Mouse (Mus musculus) ES-Bruce4 (cell line): ENCODE data around the gene Jaml. TPM values are rescaled to one million over a fixed set of nuclear protein-coding genes. Genes with fewer than 3 reads are reported as not detected.

Source experiments
- H3K27ac ChIP-seq: 2 replicates; pipeline ENCODE4 v1.5.1; 2012; ENCODE audit warnings: low read length, inconsistent platforms; ENCODE audit not compliant: insufficient read depth
- H3K27me3 ChIP-seq: 2 replicates; pipeline ENCODE4 v1.6.1; 2012; ENCODE audit warnings: mild to moderate bottlenecking, low read length, inconsistent platforms; ENCODE audit not compliant: control insufficient read depth, poor library complexity, insufficient read depth, severe bottlenecking
- H3K36me3 ChIP-seq: 2 replicates; pipeline ENCODE4 v1.6.1; 2012; ENCODE audit warnings: inconsistent platforms, mild to moderate bottlenecking, low read length, moderate library complexity; ENCODE audit not compliant: control insufficient read depth, poor library complexity, insufficient read depth, severe bottlenecking
- H3K4me1 ChIP-seq: one replicate; pipeline ENCODE4 v1.8.1; 2011; ENCODE audit warnings: low read length; ENCODE audit not compliant: control insufficient read depth, insufficient read depth
- H3K4me3 ChIP-seq: 2 replicates; pipeline ENCODE4 v1.5.1; 2011; ENCODE audit warnings: low read depth, mild to moderate bottlenecking, low read length
- H3K9ac ChIP-seq: 2 replicates; pipeline ENCODE4 v1.6.1; 2012; ENCODE audit warnings: low read depth, mild to moderate bottlenecking, inconsistent platforms; ENCODE audit not compliant: poor library complexity, severe bottlenecking
- H3K9me3 ChIP-seq: replicated peaks from 2 replicates; pipeline ENCODE4 v1.6.1; 2012; ENCODE audit warnings: mild to moderate bottlenecking, low read length, inconsistent platforms; ENCODE audit not compliant: control insufficient read depth, poor library complexity, insufficient read depth, severe bottlenecking
- CTCF ChIP-seq: IDR thresholded peaks from one replicate; pipeline ENCODE4 v1.8.1; 2011; ENCODE audit warnings: low read depth, low read length
- EP300 ChIP-seq: IDR thresholded peaks from 2 replicates; pipeline ENCODE4 v1.6.1; 2011; ENCODE audit warnings: low read depth, low read length; ENCODE audit not compliant: insufficient read depth
- POLR2A ChIP-seq: IDR thresholded peaks from one replicate; pipeline ENCODE4 v1.8.1; 2011; ENCODE audit warnings: low read length; ENCODE audit not compliant: insufficient read depth
- polyA plus RNA-seq: library from polyadenylated mRNA; stranded (reverse); fragments of >200 nt; gene quantifications from 2 replicates; pipeline ENCODE4 v1.2.4, GENCODE M21; 2011; ENCODE audit warnings: low read depth; ENCODE audit not compliant: missing spikeins, insufficient read depth, insufficient read length

The Jaml gene
- polyA plus RNA-seq, 1 experiment, result not detected

- TF ChIP-seq CTCF (no peak), EP300 (no peak), POLR2A (no peak)
- no peaks in the 10 kb centered on the region for H3K27me3 ChIP-seq
- no peaks in the 10 kb centered on the region for H3K9me3 ChIP-seq
- peak overlapping the region; percentile 12; the same call in 1 of the 2 replicates for H3K4me3 ChIP-seq
- H3K36me3 ChIP-seq, result peaks cover 5% of the 10 kb centered on the region; the same call in 1 of the 2 replicates
- H3K27ac ChIP-seq, result no peak overlapping the region
- peak overlapping the region; percentile 72 for H3K9ac ChIP-seq
- no peaks in the 10 kb centered on the region for H3K4me1 ChIP-seq
Observed at GRCm38 (mm10) chr9:45040066-45040845, 38.7 kb upstream of the Jaml start.

- no peaks in the 10 kb centered on the region for H3K9me3 ChIP-seq
- TF ChIP-seq CTCF (no peak), POLR2A (no peak), EP300 (no peak)
Observed at GRCm38 (mm10) chr9:45041131-45041838, 37.7 kb upstream of the Jaml start.

DNA sequence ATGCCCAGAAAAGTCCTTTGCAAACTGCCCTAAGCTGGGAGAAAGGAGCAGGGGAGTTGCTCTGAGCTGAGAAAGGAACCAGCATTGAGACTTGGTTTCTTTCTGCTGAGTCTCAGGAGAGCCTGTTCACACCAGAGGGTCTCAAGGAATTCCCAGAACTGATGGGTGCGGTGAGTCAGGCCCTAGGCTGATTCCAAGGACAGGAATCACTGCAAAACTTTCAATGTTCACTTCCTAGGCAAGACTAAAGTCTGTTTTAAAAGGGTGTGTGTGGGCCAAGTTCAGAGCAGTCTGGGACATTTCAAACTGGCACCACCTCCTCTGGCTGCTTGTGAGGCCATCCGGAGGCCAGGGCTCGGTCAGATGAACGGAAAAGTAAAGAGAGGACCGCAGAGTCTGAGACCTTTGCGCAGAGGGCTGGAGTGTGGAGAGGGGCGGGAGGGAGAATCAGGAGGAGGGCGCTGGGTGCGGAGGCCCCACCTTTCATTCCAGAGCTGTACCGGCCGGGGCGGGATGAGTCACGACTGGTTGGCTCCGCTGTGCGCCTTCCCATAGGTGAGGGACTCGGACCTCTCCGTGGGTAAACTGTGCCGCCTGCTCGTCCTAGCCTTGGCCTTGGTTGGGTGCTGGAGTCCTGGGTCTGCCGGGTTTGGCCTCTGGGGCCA, 36.8 kb upstream of the Jaml start:
- Histone ChIP-seq H3K4me3 (peak overlapping the region; percentile 66), H3K9ac (peak overlapping the region; percentile 67), H3K27me3 (no peaks in the 10 kb centered on the region), H3K27ac (peak overlapping the region; percentile 85), H3K36me3 (peaks cover 8% of the 10 kb centered on the region; the same call in 1 of the 2 replicates), H3K4me1 (no peaks in the 10 kb centered on the region), H3K9me3 (no peaks in the 10 kb centered on the region)
- 0 out of 2 replicates have a peak, but pooled peaks have one; percentile 24 for TF ChIP-seq EP300
- peak; percentile 50 for TF ChIP-seq POLR2A
- TF ChIP-seq CTCF, result no peak

More at GRCm38 (mm10) chr9:45041131-45041838, 37.7 kb upstream of the Jaml start:
- H3K9ac ChIP-seq, result peak overlapping the region; percentile 72
- peaks cover 6% of the 10 kb centered on the region; the same call in 1 of the 2 replicates for H3K36me3 ChIP-seq
- H3K4me1 ChIP-seq, result no peaks in the 10 kb centered on the region
- H3K4me3 ChIP-seq, result no peak overlapping the region
- no peaks in the 10 kb centered on the region for H3K27me3 ChIP-seq
- H3K27ac ChIP-seq, result peak overlapping the region; percentile 85

GRCm38 (mm10) chr9:45042947-45043346, 36.0 kb upstream of the Jaml start:
- Histone ChIP-seq H3K4me3 (peak overlapping the region; percentile 66), H3K9ac (peak overlapping the region; percentile 67), H3K36me3 (peaks cover 12% of the 10 kb centered on the region), H3K9me3 (no peaks in the 10 kb centered on the region), H3K27ac (peak overlapping the region; percentile 25; the same call in 1 of the 2 replicates), H3K4me1 (no peaks in the 10 kb centered on the region), H3K27me3 (no peaks in the 10 kb centered on the region)
- TF ChIP-seq EP300 (peak; percentile 29; the same call in 1 of the 2 replicates), POLR2A (no peak), CTCF (no peak)

DNA sequence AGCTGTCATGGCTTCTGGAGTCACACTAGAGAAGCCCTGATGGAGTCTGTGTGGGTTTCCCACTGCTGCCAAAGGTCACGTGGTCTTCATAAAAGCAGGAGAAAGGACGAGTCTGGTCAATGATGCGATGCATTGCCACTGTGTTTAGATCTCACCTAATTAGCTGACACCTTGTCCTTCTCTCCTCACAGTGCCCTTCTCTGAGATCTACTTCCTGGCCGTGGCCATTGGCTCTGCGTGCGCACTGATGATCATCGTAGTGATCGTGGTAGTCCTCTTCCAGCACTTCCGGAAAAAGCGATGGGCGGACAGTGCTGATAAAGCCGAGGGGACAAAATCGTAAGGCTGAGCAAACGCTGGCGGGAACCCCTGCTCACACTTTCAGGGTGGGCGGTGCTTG, 32.0 kb upstream of the Jaml start:
- TF ChIP-seq CTCF (no peak), POLR2A (no peak), EP300 (no peak)
- no peaks in the 10 kb centered on the region for H3K27me3 ChIP-seq
- H3K9me3 ChIP-seq, result no peaks in the 10 kb centered on the region
- H3K27ac ChIP-seq, result no peak overlapping the region
- no peaks in the 10 kb centered on the region for H3K4me1 ChIP-seq
- peaks cover 29% of the 10 kb centered on the region for H3K36me3 ChIP-seq
- no peak overlapping the region for H3K4me3 ChIP-seq
- H3K9ac ChIP-seq, result no peak overlapping the region
